Mouse (Mus musculus): ENCODE measurements at regions not wholly inside any gene's neighbourhood (a gene's known extent, or its start where the extent isn't known, plus 50 kb on each side); places are given as distances from the start of the nearest gene placed in this dataset.

DNA sequence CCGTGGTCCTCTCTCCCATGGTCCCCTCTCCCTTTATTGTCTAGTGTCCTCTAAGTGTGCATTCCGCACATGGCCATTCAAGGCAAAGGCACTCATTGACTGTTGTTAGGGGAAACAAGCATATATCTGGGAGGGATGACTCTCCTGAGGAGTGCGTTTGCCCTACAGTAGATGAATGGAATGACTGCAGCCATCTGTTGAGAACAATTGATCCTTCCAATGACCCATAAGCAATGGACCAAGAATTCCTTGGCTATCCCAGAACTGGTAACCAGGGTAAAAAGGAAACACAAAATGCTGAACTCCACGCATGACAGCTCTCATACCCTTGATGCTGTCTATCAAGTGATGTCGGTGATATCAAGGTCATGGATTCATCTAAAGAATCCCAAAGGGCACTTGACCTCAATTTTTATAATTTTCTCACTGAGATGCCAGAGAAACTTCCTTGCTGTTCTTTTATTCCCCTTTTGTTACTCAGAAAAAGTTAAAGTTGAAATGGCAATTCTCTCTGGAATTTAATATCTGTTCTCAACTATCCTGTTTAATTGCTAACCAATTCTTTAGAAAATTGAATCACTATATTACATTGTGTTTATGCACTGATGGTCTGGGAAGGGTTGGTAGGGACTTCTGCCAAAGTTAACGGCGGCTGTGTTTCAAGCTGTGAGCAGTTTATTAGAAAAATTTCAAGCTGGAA, 97.3 kb upstream of the Hdac4 start:
- no peak for DNase-seq (ENCODE audit: low spot score)
- intact Hi-C loops (cut with DNase I) = no loop called here

DNA sequence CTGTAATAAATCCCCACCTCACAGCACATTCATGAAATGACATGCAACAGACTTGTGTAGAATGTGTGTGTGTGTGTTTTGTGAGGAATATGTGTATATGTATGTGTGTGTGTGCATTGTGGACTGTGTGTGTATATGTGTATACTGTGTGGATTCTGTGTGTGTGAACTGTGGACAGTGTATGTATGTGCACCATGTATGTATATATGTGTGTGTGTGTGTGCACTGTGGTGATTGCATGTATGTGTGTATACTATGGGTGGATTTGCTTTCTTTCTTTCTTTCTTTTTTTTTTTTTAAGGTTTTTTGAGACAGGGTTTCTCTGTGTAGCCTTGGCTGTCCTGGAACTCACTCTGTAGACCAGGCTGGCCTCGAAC, 91.5 kb upstream of the Hdac4 start:
- intact Hi-C loops (cut with DNase I) = no loop called here
- no peak for DNase-seq (ENCODE audit: low spot score)

GRCm38 (mm10) chr1:92286013-92286965, 90.8 kb upstream of the Hdac4 start:
- intact Hi-C loops (cut with DNase I) = no loop called here
- DNase-seq (ENCODE audit: low spot score) = no peak

- intact Hi-C loops (cut with DNase I) = no loop called here
- no peak for DNase-seq (ENCODE audit: low spot score)
Measured at GRCm38 (mm10) chr1:92284155-92284554, 88.7 kb upstream of the Hdac4 start.

- DNase-seq (ENCODE audit: low spot score) = no peak
- intact Hi-C loops (cut with DNase I) = loop anchor here (5.0 kb wide), 1 partner anchor 55 kb away; no protein-coding TSS in a partner anchor
Measured at GRCm38 (mm10) chr1:92277199-92277747, 81.8 kb upstream of the Hdac4 start.

GRCm38 (mm10) chr1:92275388-92275787, 79.9 kb upstream of the Hdac4 start:
- intact Hi-C loops (cut with DNase I) = loop anchor here (5.0 kb wide), 1 partner anchor 57 kb away; no protein-coding TSS in a partner anchor
- DNase-seq (ENCODE audit: low spot score) = no peak

DNA sequence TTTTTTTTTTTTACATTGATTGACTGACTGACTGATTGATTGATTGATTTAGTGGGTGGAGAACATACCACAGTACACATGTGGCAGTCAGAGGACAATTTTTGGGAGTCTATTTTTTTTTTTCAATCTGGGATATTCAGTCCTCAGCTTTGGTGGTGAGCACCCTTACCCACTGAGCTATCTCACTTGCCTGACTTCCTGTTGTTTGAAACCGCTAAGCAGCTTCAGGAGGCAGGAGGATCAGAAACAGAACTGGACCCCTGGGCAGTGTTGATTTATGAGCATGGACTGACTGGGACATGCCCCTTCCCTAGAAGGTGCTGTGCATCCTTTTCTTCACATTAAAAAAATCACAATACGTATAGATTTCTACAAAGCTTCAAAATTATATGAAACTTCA, 78.3 kb upstream of the Hdac4 start:
- DNase-seq (ENCODE audit: low spot score) = no peak
- intact Hi-C loops (cut with DNase I) = no loop called here

GRCm38 (mm10) chr1:92271676-92272291, 76.3 kb upstream of the Hdac4 start:
- intact Hi-C loops (cut with DNase I) = no loop called here
- DNase-seq (ENCODE audit: low spot score) = no peak

DNA sequence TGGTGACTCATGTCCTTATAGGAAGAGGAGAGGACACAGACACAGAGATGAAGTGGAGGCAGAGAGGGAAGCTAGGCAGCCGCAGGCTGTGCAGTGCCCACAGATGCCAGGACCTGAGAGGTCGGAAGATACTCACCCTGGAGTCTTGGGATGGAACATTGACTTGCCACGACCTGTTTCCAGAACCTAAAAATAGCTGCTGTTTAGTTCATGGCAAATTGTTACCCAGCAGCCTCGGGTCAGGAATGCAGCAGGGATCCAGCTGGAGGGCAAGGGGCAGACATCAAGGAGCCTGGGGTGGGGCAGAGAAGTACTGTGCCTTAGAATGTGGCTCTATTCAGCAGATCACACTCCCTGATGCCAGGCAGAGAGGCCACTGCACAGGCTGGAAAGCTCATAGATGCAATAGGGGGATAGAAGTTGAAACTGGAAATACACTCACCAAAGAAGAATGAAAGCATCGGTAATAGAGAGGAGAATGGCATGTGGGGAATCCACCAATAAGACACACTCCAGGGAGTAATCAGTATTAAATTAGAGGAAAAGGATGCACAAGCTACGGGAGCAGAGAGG, 75.1 kb upstream of the Hdac4 start:
- DNase-seq (ENCODE audit: low spot score) = no peak
- intact Hi-C loops (cut with DNase I) = no loop called here

GRCm38 (mm10) chr1:92269464-92269863, 74.0 kb upstream of the Hdac4 start:
- intact Hi-C loops (cut with DNase I) = loop anchor here (10.0 kb wide), 1 partner anchor 165 kb away; no protein-coding TSS in a partner anchor
- no peak for DNase-seq (ENCODE audit: low spot score)

- intact Hi-C loops (cut with DNase I) = loop anchor here (10.0 kb wide), 1 partner anchor 170 kb away; no protein-coding TSS in a partner anchor
- DNase-seq (ENCODE audit: low spot score) = no peak
Measured at GRCm38 (mm10) chr1:92264941-92265340, 69.4 kb upstream of the Hdac4 start.

GRCm38 (mm10) chr1:92259715-92260392, 64.4 kb upstream of the Hdac4 start:
- intact Hi-C loops (cut with DNase I) = loop anchor here (10.0 kb wide), 1 partner anchor 175 kb away; no protein-coding TSS in a partner anchor
- DNase-seq (ENCODE audit: low spot score) = no peak

DNA sequence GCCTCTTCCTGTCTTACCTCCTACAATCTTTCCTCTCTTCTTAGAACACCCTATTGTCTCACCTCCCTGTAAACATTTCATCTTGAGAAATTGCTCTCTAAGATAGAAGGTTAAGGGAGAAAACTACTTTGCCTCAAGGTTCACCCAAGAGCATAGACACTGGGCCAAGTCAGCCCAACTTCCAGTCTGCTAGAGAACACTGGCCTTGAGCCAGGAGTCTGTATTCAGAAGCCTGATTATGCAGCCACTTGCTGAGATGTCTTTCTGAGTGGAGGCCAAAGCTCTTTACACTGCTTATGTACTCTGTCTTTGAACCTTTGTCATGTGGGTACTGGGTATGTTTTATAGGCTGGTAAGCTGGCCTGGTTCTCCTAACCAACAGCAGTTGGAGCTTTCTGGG, 62.5 kb upstream of the Hdac4 start:
- no peak for DNase-seq (ENCODE audit: low spot score)
- intact Hi-C loops (cut with DNase I) = no loop called here

GRCm38 (mm10) chr1:92253086-92253485, 57.6 kb upstream of the Hdac4 start:
- DNase-seq (ENCODE audit: low spot score) = no peak
- intact Hi-C loops (cut with DNase I) = no loop called here

DNA sequence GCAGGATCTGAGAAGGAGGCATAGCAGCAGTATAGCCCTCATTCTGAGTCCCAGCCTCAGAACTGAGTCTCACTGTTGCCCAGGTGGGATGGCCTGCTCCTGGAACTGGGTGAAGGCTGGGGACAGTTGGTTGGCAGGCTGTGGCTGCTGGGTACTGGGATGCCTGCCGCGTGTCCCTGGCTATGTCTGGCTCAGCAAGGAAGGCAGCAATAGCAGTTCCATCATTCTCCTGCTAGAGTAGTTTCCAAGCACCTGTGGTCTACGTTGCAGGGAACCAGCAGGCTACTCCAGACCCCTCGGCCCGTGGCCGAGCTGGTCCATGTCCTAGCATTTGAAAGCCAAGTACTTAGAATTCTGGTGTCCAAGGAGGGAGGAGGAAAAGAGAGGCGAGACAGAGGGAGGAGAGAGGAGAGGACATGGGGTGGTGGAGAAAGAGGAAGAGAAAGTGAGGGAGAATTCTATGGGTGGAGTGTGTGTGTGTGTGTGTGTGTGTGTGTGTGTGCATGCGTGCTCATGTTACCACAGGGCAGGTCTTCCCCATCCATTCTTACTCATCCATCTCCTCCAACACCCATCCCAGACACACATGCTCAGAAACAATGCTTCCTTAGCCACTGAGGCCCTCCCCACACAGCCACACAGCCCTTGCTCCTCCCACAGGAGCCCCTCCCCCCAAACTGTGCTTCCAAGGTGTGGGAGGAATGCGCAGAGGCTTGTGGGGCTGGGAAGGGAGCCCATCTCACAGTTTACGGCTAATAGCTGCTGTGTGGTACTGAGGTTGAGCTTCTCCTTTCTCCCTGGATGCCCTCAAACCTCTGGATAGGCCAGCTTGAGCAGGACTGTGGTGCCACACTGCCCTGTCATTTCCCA, 55.3 kb upstream of the Hdac4 start:
- no peak for DNase-seq (ENCODE audit: low spot score)
- intact Hi-C loops (cut with DNase I) = no loop called here

Measured in heart, postnatal 25 days (tissue).